ENCODE assay signal across 11 mouse cellular contexts in the genomic region with DNA sequence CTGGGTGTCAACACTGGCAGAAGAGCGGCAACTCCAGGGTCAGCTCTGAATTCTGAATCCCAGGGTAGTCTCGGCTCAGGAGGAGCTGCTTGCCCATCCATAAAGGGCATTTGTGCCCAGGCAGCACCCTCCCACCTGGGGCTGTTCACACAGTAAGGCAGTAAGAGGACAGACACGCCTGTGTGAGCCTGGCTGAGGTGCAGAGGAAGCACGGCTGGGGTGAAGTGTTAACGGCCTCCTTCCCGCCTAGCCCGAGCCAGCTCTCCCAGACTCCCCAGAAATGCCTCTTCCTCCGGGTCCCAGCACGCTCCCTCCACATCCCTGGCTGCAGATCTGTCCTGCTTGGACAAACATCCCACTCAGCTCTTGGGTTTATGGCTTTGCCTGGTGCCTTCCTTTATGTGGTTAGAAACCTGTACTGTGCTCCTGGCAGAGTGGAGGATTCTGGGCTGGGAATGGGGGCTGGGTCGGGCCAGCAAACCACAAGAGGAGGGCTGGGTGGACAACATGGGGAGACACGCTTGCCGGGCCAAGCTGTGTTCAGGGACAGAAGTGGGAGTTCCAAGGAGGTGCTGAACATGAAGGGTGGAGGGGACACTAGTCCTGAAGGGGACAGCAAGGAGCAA. TPM values are rescaled to one million over a fixed set of nuclear protein-coding genes. Genes with fewer than 3 reads are reported as not detected.
DNase-seq lines count a peak whose midpoint lies in the region; ATAC-seq and TF ChIP-seq lines count a peak whose summit lies in the region.
"Had no signal": no experiment of that assay in that cellular context is flagged by ENCODE, and none has a peak within 500 bp of the region (broad histone marks: within the 10 kb centered on the region; RNA-seq: fewer than 3 reads in every experiment).

No protein-coding gene starts in this region.

- 36% methylated on average over 12 of the region's 12 CpGs for WGBS in heart, embryonic 13.5 days
- 12% methylated on average over 12 of the region's 12 CpGs for WGBS in thymus, adult 2 months
- 41% methylated on average over 12 of the region's 12 CpGs for WGBS in limb, embryonic 10.5 days
- WGBS in forebrain, embryonic 15.5 days: 63% methylated on average over 12 of the region's 12 CpGs

- H3K9ac ChIP-seq in heart, embryonic 13.5 days: peak overlapping the region; percentile 12
- H3K9ac ChIP-seq in forebrain, embryonic 15.5 days (replicated peaks): no peak overlapping the region
- H3K9ac ChIP-seq: hindbrain, embryonic 12.5 days; midbrain, embryonic 13.5 days had no signal

- no peak overlapping the region for H3K4me3 ChIP-seq in heart, embryonic 13.5 days
- no peak overlapping the region for H3K4me3 ChIP-seq in thymus, adult 2 months (ENCODE audit: control insufficient read depth, insufficient read depth, low read length)
- H3K4me3 ChIP-seq in limb, embryonic 10.5 days: no peak overlapping the region
- H3K4me3 ChIP-seq in forebrain, embryonic 15.5 days: no peak overlapping the region
- H3K4me3 ChIP-seq: hindbrain, embryonic 12.5 days; midbrain, embryonic 13.5 days had no signal

- H3K9me3 ChIP-seq in heart, embryonic 13.5 days: no peaks in the 10 kb centered on the region
- no peaks in the 10 kb centered on the region for H3K9me3 ChIP-seq in limb, embryonic 10.5 days (replicated peaks)
- H3K9me3 ChIP-seq in forebrain, embryonic 15.5 days: no peaks in the 10 kb centered on the region
- H3K9me3 ChIP-seq: hindbrain, embryonic 12.5 days; midbrain, embryonic 13.5 days had no signal

- no peak for DNase-seq in heart, adult 8-10 months (ENCODE audit: low spot score)
- peak; percentile 64 for DNase-seq in thymus, postnatal 4 days
- no peak for DNase-seq in thymus, adult 2 months
- DNase-seq in limb, embryonic 10.5 days (ENCODE audit: low spot score): no peak
- no peak for DNase-seq in adrenal gland, postnatal 10 days
- no peak for DNase-seq in adrenal gland, adult 18-20 months (ENCODE audit: low spot score in 2 of 2)
- DNase-seq: embryo, embryonic 11 days had no signal

- no peak for TF ChIP-seq CTCF in thymus, adult 2 months (IDR thresholded peaks at IDR 0.05; ENCODE audit: borderline replicate concordance, control insufficient read depth, extremely low read depth, insufficient read depth, low read length, poor library complexity)

- H3K36me3 ChIP-seq in heart, embryonic 13.5 days: no peaks in the 10 kb centered on the region
- no peaks in the 10 kb centered on the region for H3K36me3 ChIP-seq in thymus, adult 2 months (ENCODE audit: control insufficient read depth, insufficient read depth, low read length)
- H3K36me3 ChIP-seq in limb, embryonic 10.5 days: no peaks in the 10 kb centered on the region
- no peaks in the 10 kb centered on the region for H3K36me3 ChIP-seq in forebrain, embryonic 15.5 days
- H3K36me3 ChIP-seq: hindbrain, embryonic 12.5 days; midbrain, embryonic 13.5 days had no signal

- H3K4me1 ChIP-seq in heart, embryonic 13.5 days: peaks cover 81% of the 10 kb centered on the region
- H3K4me1 ChIP-seq in thymus, adult 2 months (replicated peaks; ENCODE audit: control insufficient read depth, insufficient read depth, low read length): peaks cover 73% of the 10 kb centered on the region
- peaks cover 64% of the 10 kb centered on the region for H3K4me1 ChIP-seq in limb, embryonic 10.5 days
- H3K4me1 ChIP-seq in forebrain, embryonic 15.5 days: peaks cover 4% of the 10 kb centered on the region

- no peaks in the 10 kb centered on the region; the same call in 1 of the 2 replicates for H3K27me3 ChIP-seq in heart, embryonic 13.5 days (replicated peaks)
- no peaks in the 10 kb centered on the region for H3K27me3 ChIP-seq in thymus, adult 2 months (ENCODE audit: control insufficient read depth, insufficient read depth, low read length)
- no peaks in the 10 kb centered on the region for H3K27me3 ChIP-seq in limb, embryonic 10.5 days (ENCODE audit: low read depth, poor library complexity, severe bottlenecking)
- no peaks in the 10 kb centered on the region for H3K27me3 ChIP-seq in forebrain, embryonic 15.5 days

- no peak for ATAC-seq in heart, embryonic 13.5 days (ENCODE audit: extremely low read depth, insufficient number of reproducible peaks, low FRiP score, low TSS enrichment)
- no peak for ATAC-seq in forebrain, embryonic 15.5 days (replicated peaks)
- ATAC-seq: midbrain, embryonic 13.5 days had no signal

- H3K27ac ChIP-seq in heart, embryonic 13.5 days (replicated peaks): peak overlapping the region; percentile 20; the same call in 1 of the 2 replicates
- no peak overlapping the region for H3K27ac ChIP-seq in thymus, adult 2 months (ENCODE audit: control insufficient read depth, insufficient read depth, low read length)
- H3K27ac ChIP-seq in limb, embryonic 10.5 days: peak overlapping the region; percentile 26; the same call in 1 of the 2 replicates
- no peak overlapping the region for H3K27ac ChIP-seq in forebrain, embryonic 15.5 days (replicated peaks)
- H3K27ac ChIP-seq: hindbrain, embryonic 12.5 days; midbrain, embryonic 13.5 days had no signal

- no peak for TF ChIP-seq POLR2A in thymus, adult 2 months (IDR thresholded peaks at IDR 0.05; ENCODE audit: control insufficient read depth, extremely low read depth, insufficient read depth, low read length, poor library complexity)

- H3K4me2 ChIP-seq in heart, embryonic 13.5 days: no peak overlapping the region
- no peak overlapping the region for H3K4me2 ChIP-seq in forebrain, embryonic 15.5 days (replicated peaks)
- H3K4me2 ChIP-seq: hindbrain, embryonic 12.5 days; midbrain, embryonic 13.5 days had no signal

RNA-seq across cellular contexts. Expression of a gene that starts 44.4 kb away (rescaled TPM):
- polyA plus RNA-seq in heart, embryonic 13.5 days (2015; fragmentation: Nextera tagmentation; extraction: Ambion mirVana): 5.6 and 6.2 TPM in 2 replicates
- total RNA-seq in heart, adult 8-10 months (2022): 10 to 100 TPM; 23.5 to 25.4 (median 24.4) TPM
- 182 and 287 TPM in 2 replicates for polyA plus RNA-seq in thymus, adult 2 months (2012; rRNA removed)
- polyA plus RNA-seq in limb, embryonic 10.5 days (2016; fragmentation: Nextera tagmentation; extraction: Ambion mirVana): 13.4 and 14.2 TPM in 2 replicates
- 100 to 1,000 TPM in 1 of 2 experiments, 10 to 100 TPM in 1; 67.0 to 122 TPM for total RNA-seq in adrenal gland, postnatal 10 days (2021)
- total RNA-seq in adrenal gland, adult 18-20 months (2021): 10 to 100 TPM; 51.2 to 89.3 TPM
- 4.7 and 4.9 TPM in 2 replicates for polyA plus RNA-seq in forebrain, embryonic 15.5 days (2015; fragmentation: Nextera tagmentation; extraction: Ambion mirVana)

Comparison
In these comparisons a context has a peak if more than half of its experiments do, and no peak if none do; other contexts are left out.
1. H3K27ac ChIP-seq: peak in heart, embryonic 13.5 days (single experiment) and limb, embryonic 10.5 days (single experiment); none in thymus, adult 2 months (single experiment) and forebrain, embryonic 15.5 days (single experiment).
2. RNA of a gene that starts 44.4 kb away (polyA plus RNA-seq): 182 to 287 TPM in thymus, adult 2 months; 13.4 to 14.2 TPM in limb, embryonic 10.5 days, 5.6 to 6.2 TPM in heart, embryonic 13.5 days and 4.7 to 4.9 TPM in forebrain, embryonic 15.5 days; every median in the first group is over 10 times any median in the second.